Mouse (Mus musculus) limb, embryonic 11.5 days (tissue): Measurements from ENCODE around the gene H2afj. TPM values are rescaled to one million over a fixed set of nuclear protein-coding genes. Genes with fewer than 3 reads are reported as not detected.

Experiments
- ATAC-seq: fragments of 200-750 bp; cut with Nextera tagmentation; 2 replicates; pipeline ENCODE4 v1.8.0; 2017; ENCODE audit warnings: low read depth; ENCODE audit not compliant: insufficient number of reproducible peaks, low FRiP score, low TSS enrichment
- DNase-seq: peaks from one replicate; pipeline ENCODE4 v3.0.0-alpha.2; 2015; ENCODE audit warnings: low spot score
- H3K27ac ChIP-seq: fragments of 300-500 bp; sonication (generic); replicated peaks from 2 replicates; pipeline ENCODE4 v1.5.1; 2014; ENCODE audit warnings: low read depth, mild to moderate bottlenecking, low read length
- H3K27me3 ChIP-seq: fragments of 300-500 bp; sonication (generic); 2 replicates; pipeline ENCODE4 v1.6.1; 2014; ENCODE audit warnings: mild to moderate bottlenecking, low read length, mixed read lengths; ENCODE audit not compliant: control insufficient read depth, insufficient read depth
- H3K36me3 ChIP-seq: fragments of 300-500 bp; sonication (generic); 2 replicates; pipeline ENCODE4 v1.6.1; 2014; ENCODE audit warnings: mild to moderate bottlenecking, low read length, moderate library complexity, mixed read lengths; ENCODE audit not compliant: control insufficient read depth, insufficient read depth
- H3K4me1 ChIP-seq: fragments of 300-500 bp; sonication (generic); 2 replicates; pipeline ENCODE4 v1.6.1; 2014; ENCODE audit warnings: low read length, mixed read lengths; ENCODE audit not compliant: control insufficient read depth, insufficient read depth
- H3K4me2 ChIP-seq: fragments of 300-500 bp; sonication (generic); 2 replicates; pipeline ENCODE4 v1.6.1; 2014; ENCODE audit warnings: low read depth, mild to moderate bottlenecking, moderate library complexity; ENCODE audit not compliant: severe bottlenecking
- H3K4me3 ChIP-seq: fragments of 300-500 bp; sonication (generic); 2 replicates; pipeline ENCODE4 v1.5.1; 2014; ENCODE audit warnings: low read depth, low read length
- H3K9ac ChIP-seq: fragments of 300-500 bp; sonication (generic); 2 replicates; pipeline ENCODE4 v1.6.1; 2014; ENCODE audit warnings: mild to moderate bottlenecking, low read length
- H3K9me3 ChIP-seq: fragments of 300-500 bp; sonication (generic); 2 replicates; pipeline ENCODE4 v1.6.1; 2016; ENCODE audit warnings: low read length; ENCODE audit not compliant: control insufficient read depth
- WGBS: fragments of 180-500 bp; shearing (Covaris S2); extraction: QIAGEN DNeasy Blood & Tissue Kit; methylation state at CpG from one replicate; pipeline ENCODE4 v1.1.7; 2014; 5-methylcytosine and 5-hydroxymethylcytosine counted together
- polyA plus RNA-seq: library from polyadenylated mRNA; unstranded; fragments of >200 nt; fragmentation: Nextera tagmentation; extraction: Ambion mirVana; gene quantifications from 2 replicates; pipeline ENCODE4 v1.2.1, GENCODE M21; 2014

Gene H2afj
- polyA plus RNA-seq, 1 experiment from 2014 or later, result 78.5 TPM

- Histone ChIP-seq H3K9me3 (no peaks in the 10 kb centered on the region), H3K27me3 (no peaks in the 10 kb centered on the region), H3K4me3 (no peak overlapping the region), H3K27ac (no peak overlapping the region; the same call in 1 of the 2 replicates), H3K4me2 (no peak overlapping the region), H3K36me3 (no peaks in the 10 kb centered on the region), H3K4me1 (peaks cover 8% of the 10 kb centered on the region; the same call in 1 of the 2 replicates), H3K9ac (0 out of 2 replicates have a peak overlapping the region, but pooled peaks have one; percentile 22)
- 49% methylated on average over 3 of the region's 3 CpGs for WGBS
- peak; percentile 56 for DNase-seq
- ATAC-seq, result no peak
Observed at GRCm38 (mm10) chr6:136852762-136853161, 44.7 kb downstream of the H2afj start.

GRCm38 (mm10) chr6:136854361-136854781 is 46.3 kb downstream of the H2afj start:
- H3K4me2 ChIP-seq, result no peak overlapping the region
- H3K36me3 ChIP-seq, result no peaks in the 10 kb centered on the region
- no peaks in the 10 kb centered on the region for H3K9me3 ChIP-seq
- H3K27ac ChIP-seq, result no peak overlapping the region
- no peak for DNase-seq
- 88% methylated on average over 11 of the region's 11 CpGs for WGBS
- no peak overlapping the region for H3K9ac ChIP-seq
- no peak for ATAC-seq
- H3K4me1 ChIP-seq, result peaks cover 8% of the 10 kb centered on the region; the same call in 1 of the 2 replicates
- no peak overlapping the region for H3K4me3 ChIP-seq
- H3K27me3 ChIP-seq, result no peaks in the 10 kb centered on the region

GRCm38 (mm10) chr6:136855183-136855582 is 47.1 kb downstream of the H2afj start:
- H3K4me2 ChIP-seq, result no peak overlapping the region
- peaks cover 8% of the 10 kb centered on the region; the same call in 1 of the 2 replicates for H3K4me1 ChIP-seq
- ATAC-seq, result no peak
- no peak overlapping the region for H3K27ac ChIP-seq
- no peaks in the 10 kb centered on the region for H3K36me3 ChIP-seq
- no peaks in the 10 kb centered on the region for H3K9me3 ChIP-seq
- no peaks in the 10 kb centered on the region for H3K27me3 ChIP-seq
- no peak overlapping the region for H3K9ac ChIP-seq
- DNase-seq, result no peak
- H3K4me3 ChIP-seq, result no peak overlapping the region
- 83% methylated on average over 2 of the region's 2 CpGs for WGBS

- H3K4me2 ChIP-seq, result no peak overlapping the region
- DNase-seq (peak; percentile 47), ATAC-seq (no peak; the same call in 1 of the 2 replicates)
- no peaks in the 10 kb centered on the region for H3K27me3 ChIP-seq
- H3K4me3 ChIP-seq, result no peak overlapping the region
- no peaks in the 10 kb centered on the region for H3K36me3 ChIP-seq
- H3K27ac ChIP-seq, result peak overlapping the region; percentile 78; the same call in 1 of the 2 replicates
- no peak overlapping the region for H3K9ac ChIP-seq
- 45% methylated on average over 14 of the region's 14 CpGs for WGBS
- H3K9me3 ChIP-seq, result no peaks in the 10 kb centered on the region
- H3K4me1 ChIP-seq, result peaks cover 8% of the 10 kb centered on the region; the same call in 1 of the 2 replicates
Observed at GRCm38 (mm10) chr6:136856071-136856636, 48.1 kb downstream of the H2afj start.

GRCm38 (mm10) chr6:136857186-136857872 is 49.3 kb downstream of the H2afj start, which contains the start of gene Art4:
Gene Art4, minus strand, starts transcription at chr6:136857733.
- peaks cover 8% of the 10 kb centered on the region; the same call in 1 of the 2 replicates for H3K4me1 ChIP-seq
- no peaks in the 10 kb centered on the region for H3K9me3 ChIP-seq
- no peak within 1 kb of the TSS for H3K4me2 ChIP-seq
- WGBS, result 63% methylated on average over 18 of the region's 18 CpGs
- no peaks in the 10 kb centered on the region for H3K36me3 ChIP-seq
- H3K4me3 ChIP-seq, result no peak within 1 kb of the TSS
- peak; percentile 33 for DNase-seq
- H3K27me3 ChIP-seq, result no peaks in the 10 kb centered on the region
- 0 out of 2 replicates have a peak within 1 kb of the TSS, but pooled peaks have one; percentile 14 for H3K9ac ChIP-seq
- H3K27ac ChIP-seq, result no peak within 1 kb of the TSS
- ATAC-seq, result no peak

- Histone ChIP-seq H3K4me3 (no peak overlapping the region), H3K9ac (no peak overlapping the region), H3K36me3 (no peaks in the 10 kb centered on the region), H3K27me3 (no peaks in the 10 kb centered on the region), H3K4me2 (no peak overlapping the region), H3K4me1 (peaks cover 4% of the 10 kb centered on the region; the same call in 1 of the 2 replicates), H3K27ac (no peak overlapping the region), H3K9me3 (no peaks in the 10 kb centered on the region)
- ATAC-seq (no peak), DNase-seq (no peak)
- 24% methylated on average over 11 of the region's 11 CpGs for WGBS
Observed at GRCm38 (mm10) chr6:136857873-136858260, 49.8 kb downstream of the H2afj start.

- ATAC-seq (no peak), DNase-seq (no peak)
- Histone ChIP-seq H3K4me1 (peaks cover 3% of the 10 kb centered on the region; the same call in 1 of the 2 replicates), H3K27ac (no peak overlapping the region), H3K36me3 (no peaks in the 10 kb centered on the region), H3K9ac (no peak overlapping the region), H3K9me3 (no peaks in the 10 kb centered on the region), H3K27me3 (no peaks in the 10 kb centered on the region), H3K4me2 (no peak overlapping the region), H3K4me3 (no peak overlapping the region)
- WGBS, result 75% methylated on average over 8 of the region's 8 CpGs
Observed at GRCm38 (mm10) chr6:136858420-136858819, 50.4 kb downstream of the H2afj start.
